Mouse (Mus musculus) MEL (cell line): ENCODE results near the gene Atp5s. TPM values are rescaled to one million over a fixed set of nuclear protein-coding genes. Genes with fewer than 3 reads are reported as not detected.

Experiments
- DNase-seq: peaks from one replicate; pipeline ENCODE4 v3.0.0; 2011; ENCODE audit warnings: low read depth, low spot score
- H3K27ac ChIP-seq: 2 replicates; pipeline ENCODE4 v1.5.1; 2012; ENCODE audit warnings: low read depth, mild to moderate bottlenecking, control low read depth, low read length, moderate library complexity; ENCODE audit not compliant: control insufficient read depth
- H3K27me3 ChIP-seq, 2 experiments: fragments of 150-350 bp in 1 of 2; sonication (generic) in 1 of 2; 2 replicates each; pipeline ENCODE4 v1.6.1; 2012; ENCODE audit warnings: low read length in 2 of 2, mild to moderate bottlenecking in 2 of 2, improper control_type of control experiment in 1 of 2, moderate library complexity in 1 of 2; ENCODE audit not compliant: insufficient read depth in 2 of 2, control insufficient read depth in 1 of 2
- H3K36me3 ChIP-seq, 2 experiments: 2 replicates each; pipeline ENCODE4 v1.6.1; 2012 to 2014; ENCODE audit warnings: low read length in 2 of 2, improper control_type of control experiment in 1 of 2, inconsistent platforms in 1 of 2, mild to moderate bottlenecking in 1 of 2; ENCODE audit not compliant: insufficient read depth in 2 of 2, control insufficient read depth in 1 of 2
- H3K4me1 ChIP-seq, 2 experiments: fragments of 150-350 bp in 1 of 2; sonication (generic) in 1 of 2; 2 replicates each; pipeline ENCODE4 v1.6.1; 2012; ENCODE audit warnings: low read length in 2 of 2, improper control_type of control experiment in 1 of 2, mild to moderate bottlenecking in 1 of 2; ENCODE audit not compliant: insufficient read depth in 2 of 2, control insufficient read depth in 1 of 2
- H3K4me3 ChIP-seq, 2 experiments: fragments of 150-350 bp in 1 of 2; sonication (generic) in 1 of 2; 2 replicates each; pipeline ENCODE4 v1.5.1; 2012; ENCODE audit warnings: low read depth in 2 of 2, low read length in 2 of 2, mild to moderate bottlenecking in 2 of 2, moderate library complexity in 2 of 2, control low read depth in 1 of 2, improper control_type of control experiment in 1 of 2; ENCODE audit not compliant: control insufficient read depth in 1 of 2, insufficient read depth in 1 of 2
- H3K79me2 ChIP-seq: 2 replicates; pipeline ENCODE4 v1.6.1; 2012; ENCODE audit warnings: mild to moderate bottlenecking, low read length, moderate library complexity; ENCODE audit not compliant: control insufficient read depth, poor library complexity, insufficient read depth
- H3K9ac ChIP-seq: 2 replicates; pipeline ENCODE4 v1.6.1; 2012; ENCODE audit warnings: low read depth, mild to moderate bottlenecking, control low read depth, low read length, moderate library complexity; ENCODE audit not compliant: control insufficient read depth, poor library complexity, severe bottlenecking
- H3K9me3 ChIP-seq: fragments of 150-350 bp; sonication (generic); replicated peaks from 2 replicates; pipeline ENCODE4 v1.6.1; 2012; ENCODE audit warnings: mild to moderate bottlenecking, low read length, improper control_type of control experiment, moderate library complexity; ENCODE audit not compliant: insufficient read depth
- BHLHE40 ChIP-seq: IDR thresholded peaks from 2 replicates; pipeline ENCODE4 v1.6.1; 2012; ENCODE audit warnings: low read depth, mild to moderate bottlenecking, inconsistent platforms, low read length, improper control_type of control experiment, borderline replicate concordance
- CHD1 ChIP-seq: IDR thresholded peaks from 2 replicates; pipeline ENCODE4 v1.6.1; 2012; ENCODE audit warnings: low read depth, mild to moderate bottlenecking, inconsistent platforms, low read length, improper control_type of control experiment
- CTCF ChIP-seq, 3 experiments: IDR thresholded peaks in 2 of 3; conservative IDR thresholded peaks in 1 of 3; 2 replicates each; pipeline ENCODE4 v1.5.1; 2011 to 2012; ENCODE audit warnings: low read length in 3 of 3, low read depth in 2 of 3, mild to moderate bottlenecking in 2 of 3, improper control_type of control experiment in 1 of 3, inconsistent platforms in 1 of 3, mixed read lengths in 1 of 3, moderate library complexity in 1 of 3; ENCODE audit not compliant: control insufficient read depth in 1 of 3, insufficient read depth in 1 of 3, poor library complexity in 1 of 3, severe bottlenecking in 1 of 3
- E2F4 ChIP-seq: IDR thresholded peaks from 2 replicates; pipeline ENCODE4 v1.6.1; 2011; ENCODE audit warnings: low read depth, low read length, improper control_type of control experiment, borderline replicate concordance
- ELF1 ChIP-seq: IDR thresholded peaks from 2 replicates; pipeline ENCODE4 v1.6.1; 2014; ENCODE audit warnings: low read depth, mild to moderate bottlenecking, inconsistent platforms, low read length, improper control_type of control experiment, moderate library complexity
- EP300 ChIP-seq, 2 experiments: IDR thresholded peaks; 2 replicates each; pipeline ENCODE4 v1.6.1; 2011; ENCODE audit warnings: improper control_type of control experiment in 2 of 2, low read length in 2 of 2, low read depth in 1 of 2, mild to moderate bottlenecking in 1 of 2
- ETS1 ChIP-seq: IDR thresholded peaks from 2 replicates; pipeline ENCODE4 v1.6.1; 2012; ENCODE audit warnings: low read depth, mild to moderate bottlenecking, inconsistent platforms, low read length, improper control_type of control experiment, moderate library complexity
- GABPA ChIP-seq: IDR thresholded peaks from 2 replicates; pipeline ENCODE4 v1.6.1; 2012; ENCODE audit warnings: low read depth, mild to moderate bottlenecking, inconsistent platforms, low read length, improper control_type of control experiment, moderate library complexity
- GATA1 ChIP-seq: IDR thresholded peaks from 2 replicates; pipeline ENCODE4 v1.6.1; 2011; ENCODE audit warnings: low read depth, low read length, improper control_type of control experiment
- HCFC1 ChIP-seq: IDR thresholded peaks from 2 replicates; pipeline ENCODE4 v1.6.1; 2012; ENCODE audit warnings: low read depth, mild to moderate bottlenecking, inconsistent platforms, low read length, improper control_type of control experiment, moderate library complexity
- JUND ChIP-seq: IDR thresholded peaks from 2 replicates; pipeline ENCODE4 v1.6.1; 2011; ENCODE audit warnings: low read depth, mild to moderate bottlenecking, improper control_type of control experiment, low read length
- MAFK ChIP-seq: IDR thresholded peaks from 2 replicates; pipeline ENCODE4 v1.6.1; 2011; ENCODE audit warnings: low read depth, mild to moderate bottlenecking, low read length, improper control_type of control experiment, borderline replicate concordance
- MAX ChIP-seq: IDR thresholded peaks from 2 replicates; pipeline ENCODE4 v1.6.1; 2011; ENCODE audit warnings: low read length, improper control_type of control experiment
- MXI1 ChIP-seq: IDR thresholded peaks from 2 replicates; pipeline ENCODE4 v1.6.1; 2011; ENCODE audit warnings: mild to moderate bottlenecking, low read depth, low read length, improper control_type of control experiment
- MYB ChIP-seq: IDR thresholded peaks from 2 replicates; pipeline ENCODE4 v1.6.1; 2011; ENCODE audit warnings: mild to moderate bottlenecking, low read depth, low read length, improper control_type of control experiment
- NELFE ChIP-seq: IDR thresholded peaks from 2 replicates; pipeline ENCODE4 v1.6.1; 2011; ENCODE audit warnings: low read depth, low read length, improper control_type of control experiment
- NRF1 ChIP-seq: IDR thresholded peaks from 2 replicates; pipeline ENCODE4 v1.6.1; 2014; ENCODE audit warnings: low read depth, mild to moderate bottlenecking, inconsistent platforms, low read length, improper control_type of control experiment, moderate library complexity; ENCODE audit not compliant: poor library complexity, insufficient read depth, severe bottlenecking
- POLR2A ChIP-seq, 2 experiments: IDR thresholded peaks; 2 replicates each; pipeline ENCODE4 v1.6.1; 2011 to 2012; ENCODE audit warnings: low read length in 2 of 2, mild to moderate bottlenecking in 2 of 2, control low read depth in 1 of 2, improper control_type of control experiment in 1 of 2, low read depth in 1 of 2, moderate library complexity in 1 of 2; ENCODE audit not compliant: control insufficient read depth in 1 of 2, insufficient read depth in 1 of 2, poor library complexity in 1 of 2
- POLR2AphosphoS2 ChIP-seq: IDR thresholded peaks from 2 replicates; pipeline ENCODE4 v1.6.1; 2011; ENCODE audit warnings: low read length, improper control_type of control experiment
- POLR2AphosphoS5 ChIP-seq: IDR thresholded peaks from 2 replicates; pipeline ENCODE4 v1.6.1; 2012; ENCODE audit warnings: low read depth, borderline replicate concordance, mild to moderate bottlenecking, inconsistent platforms, low read length, moderate library complexity, mixed read lengths
- SIN3A ChIP-seq: IDR thresholded peaks from 2 replicates; pipeline ENCODE4 v1.6.1; 2012; ENCODE audit warnings: low read length, improper control_type of control experiment, inconsistent platforms
- TAL1 ChIP-seq: IDR thresholded peaks from 2 replicates; pipeline ENCODE4 v1.6.1; 2012; ENCODE audit warnings: mild to moderate bottlenecking, inconsistent platforms, low read length, moderate library complexity, mixed read lengths
- TBP ChIP-seq: IDR thresholded peaks from 2 replicates; pipeline ENCODE4 v1.8.0; 2011; ENCODE audit warnings: low read depth, low read length, improper control_type of control experiment
- TCF12 ChIP-seq: IDR thresholded peaks from 2 replicates; pipeline ENCODE4 v1.6.1; 2014; ENCODE audit warnings: low read depth, mild to moderate bottlenecking, inconsistent platforms, low read length, improper control_type of control experiment, moderate library complexity
- UBTF ChIP-seq: IDR thresholded peaks from 2 replicates; pipeline ENCODE4 v1.6.1; 2012; ENCODE audit warnings: low read depth, mild to moderate bottlenecking, inconsistent platforms, low read length, improper control_type of control experiment, moderate library complexity, borderline replicate concordance; ENCODE audit not compliant: insufficient read depth
- USF1 ChIP-seq: IDR thresholded peaks from 2 replicates; pipeline ENCODE4 v1.6.1; 2014; ENCODE audit warnings: low read depth, mild to moderate bottlenecking, inconsistent platforms, low read length, improper control_type of control experiment, moderate library complexity
- ZC3H11A ChIP-seq: IDR thresholded peaks from 2 replicates; pipeline ENCODE4 v1.6.1; 2012; ENCODE audit warnings: low read depth, mild to moderate bottlenecking, inconsistent platforms, low read length, improper control_type of control experiment
- ZKSCAN1 ChIP-seq: IDR thresholded peaks from 2 replicates; pipeline ENCODE4 v1.6.1; 2012; ENCODE audit warnings: low read depth, mild to moderate bottlenecking, inconsistent platforms, low read length, improper control_type of control experiment, moderate library complexity
- ZNF384 ChIP-seq: IDR thresholded peaks from 2 replicates; pipeline ENCODE4 v1.6.1; 2012; ENCODE audit warnings: low read depth, mild to moderate bottlenecking, inconsistent platforms, low read length, improper control_type of control experiment
- polyA plus RNA-seq, 2 experiments: library from polyadenylated mRNA; stranded (reverse) in 1 of 2; unstranded in 1 of 2; fragments of >175 nt in 1 of 2; fragments of >200 nt in 1 of 2; gene quantifications; 2 replicates each; pipeline versions ENCODE4 v1.2.1 to v1.2.4; 2012; ENCODE audit warnings: low replicate concordance in 2 of 2, low read depth in 1 of 2; ENCODE audit not compliant: insufficient read length in 2 of 2, insufficient read depth in 1 of 2, missing spikeins in 1 of 2
- total RNA-seq: library from RNA; depleted of rRNA; stranded (reverse); fragments of 300-350 nt; gene quantifications from 2 replicates; pipeline ENCODE4 v1.2.3, GENCODE M21; 2012

The Atp5s gene
- total and polyA plus RNA-seq, 3 experiments, result 12.7 to 13.7 TPM; not detected in 1

DNA sequence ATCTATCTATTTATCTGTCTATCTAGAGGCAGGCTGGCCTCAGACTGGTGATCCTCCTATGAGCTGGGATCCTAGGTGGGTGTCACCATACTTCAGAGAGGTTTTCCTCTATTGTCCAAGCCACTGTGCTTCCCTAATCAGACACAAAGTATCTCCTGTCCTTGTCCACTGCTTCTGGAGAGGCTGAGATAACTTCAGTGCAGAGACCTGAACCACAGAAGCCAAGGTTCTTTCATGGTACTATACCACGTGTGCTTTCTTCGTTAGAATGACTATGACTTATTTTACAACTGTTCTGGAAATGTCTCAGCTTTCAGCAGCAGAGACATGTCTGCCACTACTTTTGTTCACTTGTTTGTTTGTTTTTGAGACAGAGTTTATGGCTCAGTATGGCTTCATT is 44.1 kb downstream of the Atp5s start:
- TF ChIP-seq MAX, result peak; percentile 42; the same call in 1 of the 2 replicates
- TF ChIP-seq E2F4, result no peak
- TF ChIP-seq TBP, result no peak
- TF ChIP-seq TCF12, result peak; percentile 42; the same call in 1 of the 2 replicates
- no peak for TF ChIP-seq NELFE
- TF ChIP-seq TAL1, result peak; percentile 41
- TF ChIP-seq MAFK, result no peak
- TF ChIP-seq ETS1, result no peak
- no peak for TF ChIP-seq ZC3H11A
- no peak for TF ChIP-seq BHLHE40
- TF ChIP-seq POLR2AphosphoS5, result no peak
- no peak for TF ChIP-seq POLR2A (IDR thresholded peaks at IDR 0.05; ENCODE audit: control insufficient read depth in 1 of 2, insufficient read depth in 1 of 2, low read depth in 1 of 2, low read length in 2 of 2, poor library complexity in 1 of 2)
- no peak for TF ChIP-seq GABPA
- TF ChIP-seq MXI1, result 0 out of 2 replicates have a peak, but pooled peaks have one; percentile 21
- TF ChIP-seq POLR2AphosphoS2, result no peak
- TF ChIP-seq JUND, result no peak
- peak; percentile 72; the same call in 1 of the 2 replicates for TF ChIP-seq USF1
- TF ChIP-seq UBTF, result no peak
- TF ChIP-seq HCFC1, result no peak
- TF ChIP-seq CTCF (IDR thresholded peaks at IDR 0.05 in 2 of 3, conservative IDR thresholded peaks at IDR 0.05 in 1 of 3; ENCODE audit: control insufficient read depth in 1 of 3, insufficient read depth in 1 of 3, low read depth in 2 of 3, low read length in 3 of 3, poor library complexity in 1 of 3, severe bottlenecking in 1 of 3), result no peak
- 0 out of 4 replicates have a peak, but pooled peaks have one; percentile 12 to 23 for TF ChIP-seq EP300 (IDR thresholded peaks at IDR 0.05; ENCODE audit: low read depth in 1 of 2, low read length in 2 of 2)
- no peak for TF ChIP-seq SIN3A
- TF ChIP-seq ELF1, result no peak
- TF ChIP-seq GATA1, result no peak
- no peak for TF ChIP-seq MYB
- TF ChIP-seq ZKSCAN1, result no peak
- no peak for TF ChIP-seq CHD1
- TF ChIP-seq ZNF384, result no peak
- no peak for TF ChIP-seq NRF1
- Histone ChIP-seq H3K9ac (no peak overlapping the region), H3K9me3 (no peaks in the 10 kb centered on the region), H3K4me1 (peaks cover 6 to 15% of the 10 kb centered on the region in 2 experiments; a peak in 3 of 4 replicates), H3K4me3 (no peak overlapping the region), H3K27me3 (no peaks in the 10 kb centered on the region), H3K79me2 (no peaks in the 10 kb centered on the region), H3K36me3 (peaks cover 0 to 2% of the 10 kb centered on the region in 2 experiments; a peak in 1 of 4 replicates), H3K27ac (no peak overlapping the region)
- DNase-seq, result peak; percentile 26
